Mouse (Mus musculus): Measurements from ENCODE around the gene Ear14. TPM values are rescaled to one million over a fixed set of nuclear protein-coding genes. Genes with fewer than 3 reads are reported as not detected.
A peak's percentile ranks its signal among the peaks of the same experiment; 100 is the strongest.
"Not testable (repeated sequence)": the region's sequence is repeated elsewhere in the genome, so short reads cannot be mapped to it uniquely, and the experiment has no call there.

Ear14 gene
- polyA plus RNA-seq, 1 experiment from 2014 or later = not detected

GRCm38 (mm10) chr14:51195681-51196080 is 7.5 kb upstream of the Ear14 start:
- no peaks in the 10 kb centered on the region for H3K4me1 ChIP-seq (replicated peaks; ENCODE audit: control insufficient read depth, insufficient read depth)
- 88% methylated on average over 4 of the region's 4 CpGs for WGBS
- no peaks in the 10 kb centered on the region for H3K9me3 ChIP-seq (ENCODE audit: control insufficient read depth, low read length)
- no peak overlapping the region for H3K9ac ChIP-seq (ENCODE audit: low read length)
- no peaks in the 10 kb centered on the region for H3K27me3 ChIP-seq (ENCODE audit: control insufficient read depth, insufficient read depth, low read length)
- no peak overlapping the region for H3K4me2 ChIP-seq (replicated peaks; ENCODE audit: low read depth)
- no peak overlapping the region for H3K4me3 ChIP-seq (ENCODE audit: low read depth, low read length)
- no peak for TF ChIP-seq EP300 (optimal IDR thresholded peaks at IDR 0.05)
- TF ChIP-seq CTCF (IDR thresholded peaks at IDR 0.05; ENCODE audit: low read depth) = no peak
- H3K27ac ChIP-seq (replicated peaks) = no peak overlapping the region
- no peaks in the 10 kb centered on the region for H3K36me3 ChIP-seq (ENCODE audit: control insufficient read depth, insufficient read depth, low read length)
- no peak for ATAC-seq (ENCODE audit: low FRiP score, low TSS enrichment)
- DNase-seq (ENCODE audit: low spot score) = no peak

GRCm38 (mm10) chr14:51199098-51200023 is 3.8 kb upstream of the Ear14 start, which contains the start of gene Ang2:
Gene Ang2 (minus strand): TSS chr14:51199148.
- TF ChIP-seq CTCF (IDR thresholded peaks at IDR 0.05; ENCODE audit: low read depth) (no peak), EP300 (optimal IDR thresholded peaks at IDR 0.05) (no peak)
- no peak for DNase-seq (ENCODE audit: low spot score)
- no peaks in the 10 kb centered on the region for H3K36me3 ChIP-seq (ENCODE audit: control insufficient read depth, insufficient read depth, low read length)
- no peak within 1 kb of the TSS for H3K4me3 ChIP-seq (ENCODE audit: low read depth, low read length)
- H3K27ac ChIP-seq (replicated peaks) = no peak within 1 kb of the TSS
- H3K9me3 ChIP-seq (ENCODE audit: control insufficient read depth, low read length) = no peaks in the 10 kb centered on the region
- H3K27me3 ChIP-seq (ENCODE audit: control insufficient read depth, insufficient read depth, low read length) = no peaks in the 10 kb centered on the region
- H3K4me2 ChIP-seq (replicated peaks; ENCODE audit: low read depth) = no peak within 1 kb of the TSS
- ATAC-seq (ENCODE audit: low FRiP score, low TSS enrichment) = no peak
- H3K4me1 ChIP-seq (replicated peaks; ENCODE audit: control insufficient read depth, insufficient read depth) = no peaks in the 10 kb centered on the region
- 76% methylated on average over 5 of the region's 5 CpGs for WGBS
- H3K9ac ChIP-seq (ENCODE audit: low read length) = no peak within 1 kb of the TSS

GRCm38 (mm10) chr14:51200054-51200453 is 3.1 kb upstream of the Ear14 start:
- Histone ChIP-seq H3K4me3 (ENCODE audit: low read depth, low read length) (no peak overlapping the region), H3K27ac (replicated peaks) (no peak overlapping the region), H3K9ac (ENCODE audit: low read length) (no peak overlapping the region), H3K36me3 (ENCODE audit: control insufficient read depth, insufficient read depth, low read length) (no peaks in the 10 kb centered on the region), H3K9me3 (ENCODE audit: control insufficient read depth, low read length) (no peaks in the 10 kb centered on the region), H3K4me1 (replicated peaks; ENCODE audit: control insufficient read depth, insufficient read depth) (no peaks in the 10 kb centered on the region), H3K4me2 (replicated peaks; ENCODE audit: low read depth) (no peak overlapping the region), H3K27me3 (ENCODE audit: control insufficient read depth, insufficient read depth, low read length) (no peaks in the 10 kb centered on the region)
- ATAC-seq (ENCODE audit: low FRiP score, low TSS enrichment) (no peak), DNase-seq (ENCODE audit: low spot score) (no peak)
- TF ChIP-seq CTCF (IDR thresholded peaks at IDR 0.05; ENCODE audit: low read depth) = no peak
- no peak for TF ChIP-seq EP300 (optimal IDR thresholded peaks at IDR 0.05)
- 75% methylated on average over 2 of the region's 2 CpGs for WGBS

- Histone ChIP-seq H3K27me3 (ENCODE audit: control insufficient read depth, insufficient read depth, low read length) (no peaks in the 10 kb centered on the region), H3K4me3 (ENCODE audit: low read depth, low read length) (no peak overlapping the region), H3K4me2 (replicated peaks; ENCODE audit: low read depth) (no peak overlapping the region), H3K4me1 (replicated peaks; ENCODE audit: control insufficient read depth, insufficient read depth) (no peaks in the 10 kb centered on the region), H3K9me3 (ENCODE audit: control insufficient read depth, low read length) (no peaks in the 10 kb centered on the region), H3K27ac (replicated peaks) (no peak overlapping the region), H3K36me3 (ENCODE audit: control insufficient read depth, insufficient read depth, low read length) (no peaks in the 10 kb centered on the region), H3K9ac (ENCODE audit: low read length) (no peak overlapping the region)
- 93% methylated on average over 2 of the region's 2 CpGs for WGBS
- TF ChIP-seq CTCF (IDR thresholded peaks at IDR 0.05; ENCODE audit: low read depth) = no peak
- no peak for TF ChIP-seq EP300 (optimal IDR thresholded peaks at IDR 0.05)
- no peak for DNase-seq (ENCODE audit: low spot score)
- ATAC-seq (ENCODE audit: low FRiP score, low TSS enrichment) = no peak
Observed at GRCm38 (mm10) chr14:51200466-51200865, 2.7 kb upstream of the Ear14 start.

GRCm38 (mm10) chr14:51220075-51220474 is 16.9 kb downstream of the Ear14 start:
- H3K9me3 ChIP-seq (ENCODE audit: control insufficient read depth, low read length); H3K27ac ChIP-seq (replicated peaks); ATAC-seq (ENCODE audit: low FRiP score, low TSS enrichment); H3K36me3 ChIP-seq (ENCODE audit: control insufficient read depth, insufficient read depth, low read length); H3K4me2 ChIP-seq (replicated peaks; ENCODE audit: low read depth); H3K9ac ChIP-seq (ENCODE audit: low read length); H3K4me3 ChIP-seq (ENCODE audit: low read depth, low read length); DNase-seq (ENCODE audit: low spot score); H3K4me1 ChIP-seq (replicated peaks; ENCODE audit: control insufficient read depth, insufficient read depth); H3K27me3 ChIP-seq (ENCODE audit: control insufficient read depth, insufficient read depth, low read length): not testable (repeated sequence)
- WGBS = 90% methylated on average over 3 of the region's 3 CpGs

GRCm38 (mm10) chr14:51229657-51230056 is 26.5 kb downstream of the Ear14 start:
- H3K27me3 ChIP-seq (ENCODE audit: control insufficient read depth, insufficient read depth, low read length); H3K27ac ChIP-seq (replicated peaks); H3K4me2 ChIP-seq (replicated peaks; ENCODE audit: low read depth); H3K9me3 ChIP-seq (ENCODE audit: control insufficient read depth, low read length); DNase-seq (ENCODE audit: low spot score); H3K36me3 ChIP-seq (ENCODE audit: control insufficient read depth, insufficient read depth, low read length); H3K9ac ChIP-seq (ENCODE audit: low read length); H3K4me3 ChIP-seq (ENCODE audit: low read depth, low read length); H3K4me1 ChIP-seq (replicated peaks; ENCODE audit: control insufficient read depth, insufficient read depth): not testable (repeated sequence)
- WGBS = 38% methylated on average over 4 of the region's 4 CpGs
- peak; percentile 79 for ATAC-seq (ENCODE audit: low FRiP score, low TSS enrichment)

- not testable (repeated sequence) for DNase-seq (ENCODE audit: low spot score)
- WGBS = 87% methylated on average over 1 of the region's 1 CpGs
Observed at GRCm38 (mm10) chr14:51237488-51237887, 34.3 kb downstream of the Ear14 start.

More at GRCm38 (mm10) chr14:51237488-51237887, 34.3 kb downstream of the Ear14 start:
- not testable (repeated sequence) for H3K4me1 ChIP-seq (replicated peaks; ENCODE audit: control insufficient read depth, insufficient read depth); H3K27me3 ChIP-seq (ENCODE audit: control insufficient read depth, insufficient read depth, low read length); H3K27ac ChIP-seq (replicated peaks); H3K36me3 ChIP-seq (ENCODE audit: control insufficient read depth, insufficient read depth, low read length); H3K9ac ChIP-seq (ENCODE audit: low read length); ATAC-seq (ENCODE audit: low FRiP score, low TSS enrichment); H3K4me3 ChIP-seq (ENCODE audit: low read depth, low read length); H3K4me2 ChIP-seq (replicated peaks; ENCODE audit: low read depth); H3K9me3 ChIP-seq (ENCODE audit: control insufficient read depth, low read length)

All from stomach, postnatal 0 days (tissue).